Mouse (Mus musculus) olfactory bulb, adult 2 months (tissue): Measurements from ENCODE around the gene Slc43a3.

Source experiments
- CTCF ChIP-seq: fragments of 200-500 bp; IDR thresholded peaks from 2 replicates; pipeline ENCODE4 v1.5.1; 2012; ENCODE audit warnings: low read depth, mild to moderate bottlenecking, low read length, moderate library complexity; ENCODE audit not compliant: insufficient read depth
- POLR2A ChIP-seq: fragments of 200-500 bp; IDR thresholded peaks from 2 replicates; pipeline ENCODE4 v1.6.1; 2012; ENCODE audit warnings: mild to moderate bottlenecking, low read depth, low read length, moderate library complexity; ENCODE audit not compliant: insufficient read depth

- no peak for TF ChIP-seq CTCF
- TF ChIP-seq POLR2A = no peak
These were observed at the start of gene Slc43a3 for GRCm38 (mm10) chr2:84936474-84937429.
